Mouse (Mus musculus) retina, postnatal 7 days (tissue): ENCODE measurements at regions not wholly inside any gene's neighbourhood (a gene's known extent, or its start where the extent isn't known, plus 50 kb on each side); places are given as distances from the start of the nearest gene placed in this dataset.

Experiments
- DNase-seq: peaks from one replicate; pipeline ENCODE4 v3.0.0-alpha.2; 2012; ENCODE audit warnings: low read depth, low spot score

GRCm38 (mm10) chr8:109012655-109013054 lies 481.2 kb upstream of the Pmfbp1 start:
- no peak for DNase-seq

GRCm38 (mm10) chr8:109013577-109013976 lies 480.2 kb upstream of the Pmfbp1 start:
- DNase-seq, result no peak

GRCm38 (mm10) chr8:109014746-109015145 lies 479.1 kb upstream of the Pmfbp1 start:
- peak; percentile 4 for DNase-seq

GRCm38 (mm10) chr8:109019565-109019964 lies 474.3 kb upstream of the Pmfbp1 start:
- DNase-seq, result no peak

- DNase-seq, result no peak
These were observed 473.7 kb upstream of the Pmfbp1 start for GRCm38 (mm10) chr8:109020102-109020501.

- DNase-seq, result no peak
These were observed 465.9 kb upstream of the Pmfbp1 start for GRCm38 (mm10) chr8:109027923-109028322.

- DNase-seq, result no peak
These were observed 440.2 kb upstream of the Pmfbp1 start for GRCm38 (mm10) chr8:109053608-109054007.

GRCm38 (mm10) chr8:109059152-109059551 lies 434.7 kb upstream of the Pmfbp1 start:
- no peak for DNase-seq

GRCm38 (mm10) chr8:109062376-109062775 lies 431.5 kb upstream of the Pmfbp1 start:
- DNase-seq, result no peak

GRCm38 (mm10) chr8:109073715-109074114 lies 420.1 kb upstream of the Pmfbp1 start:
- no peak for DNase-seq

GRCm38 (mm10) chr8:109075006-109075405 lies 418.8 kb upstream of the Pmfbp1 start:
- DNase-seq, result no peak

- no peak for DNase-seq
These were observed 414.6 kb upstream of the Pmfbp1 start for GRCm38 (mm10) chr8:109079223-109079622.

GRCm38 (mm10) chr8:109081295-109081694 lies 412.5 kb upstream of the Pmfbp1 start:
- no peak for DNase-seq

- no peak for DNase-seq
These were observed 408.7 kb upstream of the Pmfbp1 start for GRCm38 (mm10) chr8:109085134-109085533.

GRCm38 (mm10) chr8:109087781-109088180 lies 406.0 kb upstream of the Pmfbp1 start:
- DNase-seq, result no peak

GRCm38 (mm10) chr8:109099671-109100070 lies 394.2 kb upstream of the Pmfbp1 start:
- DNase-seq, result no peak

- DNase-seq, result no peak
These were observed 392.4 kb upstream of the Pmfbp1 start for GRCm38 (mm10) chr8:109101416-109101815.

GRCm38 (mm10) chr8:109104798-109105326 lies 389.0 kb upstream of the Pmfbp1 start:
- DNase-seq, result no peak

GRCm38 (mm10) chr8:109105693-109106092 lies 388.1 kb upstream of the Pmfbp1 start:
- DNase-seq, result no peak

GRCm38 (mm10) chr8:109106971-109107370 lies 386.9 kb upstream of the Pmfbp1 start:
- DNase-seq, result no peak

- no peak for DNase-seq
These were observed 386.1 kb upstream of the Pmfbp1 start for GRCm38 (mm10) chr8:109107762-109108161.

- DNase-seq, result no peak
These were observed 384.4 kb upstream of the Pmfbp1 start for GRCm38 (mm10) chr8:109109390-109109789.

- no peak for DNase-seq
These were observed 372.1 kb upstream of the Pmfbp1 start for GRCm38 (mm10) chr8:109121776-109122175.

- no peak for DNase-seq
These were observed 351.2 kb upstream of the Pmfbp1 start for GRCm38 (mm10) chr8:109142495-109143158.
